Mouse (Mus musculus) neural tube, embryonic 11.5 days (tissue): ENCODE measurements around the gene Gm11492. TPM values are rescaled to one million over a fixed set of nuclear protein-coding genes. Genes with fewer than 3 reads are reported as not detected.

Experiments used
- ATAC-seq: fragments of 200-750 bp; cut with Nextera tagmentation; 2 replicates; pipeline ENCODE4 v1.8.0; 2017; ENCODE audit warnings: moderate number of reproducible peaks, mild to moderate bottlenecking, moderate TSS enrichment, moderate library complexity; ENCODE audit not compliant: insufficient read depth, low FRiP score, low TSS enrichment
- DNase-seq: peaks from one replicate; pipeline ENCODE4 v3.0.0-alpha.2; 2015; ENCODE audit warnings: low spot score
- H3K27ac ChIP-seq: fragments of 300-500 bp; sonication (generic); 2 replicates; pipeline ENCODE4 v1.5.1; 2014; ENCODE audit warnings: low read depth, mild to moderate bottlenecking, low read length
- H3K27me3 ChIP-seq: fragments of 300-500 bp; sonication (generic); 2 replicates; pipeline ENCODE4 v1.6.1; 2014; ENCODE audit warnings: mild to moderate bottlenecking, low read length, mixed read lengths; ENCODE audit not compliant: control insufficient read depth, insufficient read depth
- H3K36me3 ChIP-seq: fragments of 300-500 bp; sonication (generic); 2 replicates; pipeline ENCODE4 v1.6.1; 2014; ENCODE audit warnings: mild to moderate bottlenecking, low read length, moderate library complexity, mixed read lengths; ENCODE audit not compliant: control insufficient read depth, insufficient read depth
- H3K4me1 ChIP-seq: fragments of 300-500 bp; sonication (generic); 2 replicates; pipeline ENCODE4 v1.6.1; 2014; ENCODE audit warnings: low read length, mixed read lengths; ENCODE audit not compliant: control insufficient read depth, insufficient read depth
- H3K4me2 ChIP-seq: fragments of 300-500 bp; sonication (generic); 2 replicates; pipeline ENCODE4 v1.6.1; 2014; ENCODE audit warnings: low read depth, mild to moderate bottlenecking, moderate library complexity
- H3K4me3 ChIP-seq: fragments of 300-500 bp; sonication (generic); 2 replicates; pipeline ENCODE4 v1.5.1; 2014; ENCODE audit warnings: low read depth, low read length
- H3K9ac ChIP-seq: fragments of 300-500 bp; sonication (generic); 2 replicates; pipeline ENCODE4 v1.6.1; 2014; ENCODE audit warnings: mild to moderate bottlenecking, low read length
- H3K9me3 ChIP-seq: fragments of 300-500 bp; sonication (generic); 2 replicates; pipeline ENCODE4 v1.6.1; 2016; ENCODE audit warnings: low read length; ENCODE audit not compliant: control insufficient read depth
- WGBS: fragments of 180-500 bp; shearing (Covaris S2); extraction: QIAGEN DNeasy Blood & Tissue Kit; methylation state at CpG from one replicate; pipeline ENCODE4 v1.1.7; 2014; 5-methylcytosine and 5-hydroxymethylcytosine counted together
- polyA plus RNA-seq: library from polyadenylated mRNA; unstranded; fragments of >200 nt; fragmentation: Nextera tagmentation; extraction: Ambion mirVana; gene quantifications from 2 replicates; pipeline ENCODE4 v1.2.1, GENCODE M21; 2014

Gm11492 gene
- polyA plus RNA-seq, 1 experiment from 2014 or later: not detected

DNA sequence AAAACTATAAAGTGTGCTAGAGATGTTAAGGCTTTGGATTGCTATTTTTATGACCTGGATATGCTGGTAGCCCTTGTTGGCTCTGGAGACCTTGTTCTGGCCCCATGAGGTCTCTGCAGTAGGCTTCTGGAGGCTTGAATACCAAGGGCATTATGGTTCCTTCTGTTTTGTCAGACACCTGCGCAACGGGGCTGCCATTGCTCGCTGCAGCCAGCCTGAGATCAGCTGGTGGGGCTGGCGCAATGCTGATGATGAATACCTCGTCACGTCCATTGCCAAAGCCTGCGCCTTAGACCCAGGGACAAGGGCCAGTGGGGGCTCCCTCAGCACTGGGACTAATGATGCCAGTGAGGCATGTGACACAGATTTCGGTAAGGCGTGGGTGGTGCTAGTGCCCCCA lies 35.8 kb downstream of the Gm11492 start:
- Histone ChIP-seq H3K9me3 (no peaks in the 10 kb centered on the region), H3K4me1 (no peaks in the 10 kb centered on the region), H3K9ac (no peak overlapping the region), H3K27me3 (no peaks in the 10 kb centered on the region), H3K27ac (no peak overlapping the region), H3K4me3 (no peak overlapping the region), H3K36me3 (peaks cover 47% of the 10 kb centered on the region), H3K4me2 (no peak overlapping the region)
- 96% methylated on average over 9 of the region's 9 CpGs for whole genome bisulfite sequencing
- ATAC-seq (no peak), DNase-seq (no peak)

GRCm38 (mm10) chr11:87603571-87603970 lies 37.1 kb downstream of the Gm11492 start:
- Histone ChIP-seq H3K4me2 (no peak overlapping the region), H3K27me3 (no peaks in the 10 kb centered on the region), H3K9ac (no peak overlapping the region), H3K36me3 (peaks cover 44% of the 10 kb centered on the region), H3K9me3 (no peaks in the 10 kb centered on the region), H3K4me3 (no peak overlapping the region), H3K27ac (no peak overlapping the region), H3K4me1 (no peaks in the 10 kb centered on the region)
- ATAC-seq (no peak), DNase-seq (no peak)
- WGBS: 92% methylated on average over 2 of the region's 2 CpGs

DNA sequence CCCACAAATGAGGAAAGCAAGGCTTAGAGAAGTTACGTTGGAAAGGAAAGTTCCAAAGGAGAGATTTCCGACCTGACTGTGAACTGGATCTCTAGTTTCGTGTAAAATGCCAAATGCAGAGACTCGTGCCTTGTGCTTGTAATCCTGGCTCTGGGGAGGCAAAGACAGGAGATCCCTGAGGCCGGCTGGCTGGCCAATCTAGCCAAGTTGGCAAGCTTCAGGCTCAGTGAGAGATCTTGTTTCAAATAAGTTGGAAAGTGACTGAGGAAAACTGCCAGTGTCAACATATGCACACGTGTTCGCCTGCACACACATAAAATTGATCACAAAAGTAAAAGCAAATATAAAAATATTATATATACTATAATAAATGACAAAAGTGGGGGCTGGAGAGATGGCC lies 42.8 kb downstream of the Gm11492 start:
- Histone ChIP-seq H3K27ac (no peak overlapping the region), H3K36me3 (peaks cover 37% of the 10 kb centered on the region), H3K9me3 (no peaks in the 10 kb centered on the region), H3K4me3 (no peak overlapping the region), H3K4me2 (no peak overlapping the region), H3K9ac (no peak overlapping the region), H3K4me1 (no peaks in the 10 kb centered on the region), H3K27me3 (no peaks in the 10 kb centered on the region)
- WGBS: 95% methylated on average over 7 of the region's 7 CpGs
- DNase-seq (no peak), ATAC-seq (no peak)

DNA sequence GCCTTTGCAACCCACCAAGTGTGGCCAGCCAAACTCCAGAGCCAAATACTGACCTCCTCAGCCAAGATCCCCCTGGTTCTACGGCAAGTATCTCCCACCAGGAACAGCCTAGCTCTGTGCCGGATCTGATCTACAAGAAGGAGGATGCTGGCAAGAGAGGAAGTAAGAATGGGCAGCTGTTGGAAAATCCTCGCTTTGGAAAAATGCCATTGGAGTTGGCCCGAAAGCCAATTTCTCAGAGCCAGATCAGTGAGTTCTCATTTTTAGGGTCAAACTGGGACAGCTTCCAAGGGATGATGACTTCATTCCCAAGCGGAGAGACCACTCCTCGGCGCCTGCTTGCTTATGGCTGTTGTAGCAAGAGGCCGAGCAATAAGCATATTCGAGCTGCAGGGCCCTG lies 45.1 kb downstream of the Gm11492 start:
- WGBS: 94% methylated on average over 9 of the region's 9 CpGs
- H3K9me3 ChIP-seq: no peaks in the 10 kb centered on the region
- H3K9ac ChIP-seq: no peak overlapping the region
- peaks cover 30% of the 10 kb centered on the region for H3K36me3 ChIP-seq
- H3K4me1 ChIP-seq: no peaks in the 10 kb centered on the region
- ATAC-seq (no peak), DNase-seq (no peak)
- no peaks in the 10 kb centered on the region for H3K27me3 ChIP-seq
- H3K4me2 ChIP-seq: no peak overlapping the region
- no peak overlapping the region for H3K27ac ChIP-seq
- H3K4me3 ChIP-seq: no peak overlapping the region

GRCm38 (mm10) chr11:87613972-87614371 lies 47.5 kb downstream of the Gm11492 start:
- peaks cover 40% of the 10 kb centered on the region for H3K36me3 ChIP-seq
- ATAC-seq: no peak

GRCm38 (mm10) chr11:87615551-87615950 lies 49.1 kb downstream of the Gm11492 start:
- H3K4me1 ChIP-seq: no peaks in the 10 kb centered on the region
- no peak overlapping the region for H3K9ac ChIP-seq
- no peaks in the 10 kb centered on the region for H3K27me3 ChIP-seq
- ATAC-seq (no peak), DNase-seq (no peak)
- H3K4me3 ChIP-seq: no peak overlapping the region
- H3K27ac ChIP-seq: no peak overlapping the region
- H3K36me3 ChIP-seq: peaks cover 38% of the 10 kb centered on the region
- no peak overlapping the region for H3K4me2 ChIP-seq
- H3K9me3 ChIP-seq: no peaks in the 10 kb centered on the region
- WGBS: 95% methylated on average over 5 of the region's 5 CpGs

More at GRCm38 (mm10) chr11:87613972-87614371, 47.5 kb downstream of the Gm11492 start:
- H3K4me3 ChIP-seq: no peak overlapping the region
- H3K9me3 ChIP-seq: no peaks in the 10 kb centered on the region
- H3K9ac ChIP-seq: no peak overlapping the region
- no peaks in the 10 kb centered on the region for H3K4me1 ChIP-seq
- H3K4me2 ChIP-seq: no peak overlapping the region
- no peak for DNase-seq
- no peak overlapping the region for H3K27ac ChIP-seq
- WGBS: 95% methylated on average over 7 of the region's 7 CpGs
- no peaks in the 10 kb centered on the region for H3K27me3 ChIP-seq

DNA sequence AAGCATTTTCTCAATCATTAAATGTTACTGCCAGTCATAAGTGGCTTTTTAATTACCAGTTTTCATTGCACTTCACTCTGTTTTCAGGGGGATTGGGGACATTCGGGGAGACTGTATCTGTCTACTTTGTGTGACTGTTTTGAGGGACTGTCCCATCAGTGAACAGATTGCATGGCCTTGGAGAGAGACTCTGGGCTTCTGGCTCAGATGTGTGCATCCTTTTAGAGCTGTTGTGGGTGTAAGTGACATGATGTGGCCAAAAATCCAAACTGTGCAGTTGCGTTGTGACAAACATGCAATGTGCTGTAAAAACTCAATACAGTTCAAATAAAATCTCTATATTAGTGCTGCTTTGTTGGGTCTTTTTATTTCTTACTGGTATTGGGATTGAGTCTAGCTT lies 49.5 kb downstream of the Gm11492 start:
- Histone ChIP-seq H3K9me3 (no peaks in the 10 kb centered on the region), H3K27ac (no peak overlapping the region), H3K36me3 (peaks cover 38% of the 10 kb centered on the region), H3K4me2 (no peak overlapping the region), H3K9ac (no peak overlapping the region), H3K4me1 (no peaks in the 10 kb centered on the region), H3K4me3 (no peak overlapping the region), H3K27me3 (no peaks in the 10 kb centered on the region)
- DNase-seq (no peak), ATAC-seq (no peak)
- 97% methylated on average over 2 of the region's 2 CpGs for WGBS

DNA sequence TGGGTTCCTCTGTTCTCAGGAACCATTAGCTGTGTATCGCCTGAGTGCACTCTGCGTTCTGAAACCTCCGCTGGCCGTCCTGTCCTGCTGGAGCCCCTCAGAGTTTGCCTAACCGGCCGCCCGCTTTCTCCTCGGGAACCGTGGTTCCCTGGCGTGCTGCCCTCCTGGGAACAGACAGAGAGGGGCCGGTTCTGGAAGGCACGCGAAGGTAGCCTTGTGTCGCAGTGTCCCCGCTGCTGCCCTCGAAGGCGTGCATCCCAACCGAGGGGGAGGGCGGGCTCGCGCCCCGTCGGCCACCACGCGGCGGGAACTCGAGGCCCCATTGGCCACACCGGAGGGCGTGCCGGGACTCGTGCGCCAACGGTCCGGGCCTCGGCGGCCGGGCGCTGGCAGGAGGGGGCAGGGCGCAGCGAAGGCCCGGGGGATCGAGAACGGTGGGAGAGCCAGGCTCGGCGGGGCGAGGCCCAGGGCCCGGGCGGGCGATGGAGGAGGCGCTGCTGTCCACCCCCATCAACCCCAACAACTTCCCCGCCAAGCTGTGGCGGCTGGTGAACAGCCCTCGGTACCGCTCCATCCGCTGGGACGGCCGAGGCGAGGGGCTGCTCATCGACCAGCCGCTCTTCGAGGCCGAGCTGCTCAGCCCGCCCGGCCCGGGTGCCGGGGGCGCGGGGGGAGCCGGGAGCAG lies 50.5 kb downstream of the Gm11492 start, which contains the start of gene Hsf5:
TSS of gene Hsf5 (plus strand) at position 375 of the 685 bp plus-strand sequence.
- Histone ChIP-seq H3K4me2 (no peak within 1 kb of the TSS), H3K4me1 (no peaks in the 10 kb centered on the region), H3K4me3 (no peak within 1 kb of the TSS), H3K9ac (no peak within 1 kb of the TSS), H3K27ac (no peak within 1 kb of the TSS), H3K9me3 (no peaks in the 10 kb centered on the region), H3K27me3 (no peaks in the 10 kb centered on the region), H3K36me3 (peaks cover 31% of the 10 kb centered on the region)
- 88% methylated on average over 31 of the region's 69 CpGs for WGBS
- no peak for DNase-seq
- no peak for ATAC-seq

DNA sequence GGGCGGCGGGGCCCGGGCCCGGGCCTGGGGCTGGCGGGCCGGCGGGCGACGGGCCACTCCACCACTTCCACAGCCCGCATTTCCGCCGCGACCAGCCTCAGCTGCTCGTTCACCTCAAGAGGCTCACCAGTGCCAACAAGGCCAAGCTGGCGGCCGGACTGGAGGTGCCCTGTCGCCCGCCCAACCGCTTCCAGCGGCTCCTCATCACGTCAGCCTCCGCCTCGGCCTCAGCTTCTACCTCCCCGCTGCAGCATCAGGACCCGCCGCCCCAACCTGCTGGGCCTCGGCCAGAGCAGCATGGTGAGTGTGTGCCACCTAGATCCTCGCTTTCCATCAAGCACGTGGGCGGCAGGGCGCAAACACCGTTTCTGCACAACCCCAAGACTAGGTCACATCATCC lies 51.2 kb downstream of the Gm11492 start:
- ATAC-seq: no peak
- H3K4me3 ChIP-seq: no peak overlapping the region
- no peaks in the 10 kb centered on the region for H3K27me3 ChIP-seq
- WGBS: 95% methylated on average over 27 of the region's 32 CpGs
- H3K4me1 ChIP-seq: no peaks in the 10 kb centered on the region
- no peak overlapping the region for H3K27ac ChIP-seq
- H3K36me3 ChIP-seq: peaks cover 26% of the 10 kb centered on the region
- H3K9me3 ChIP-seq: no peaks in the 10 kb centered on the region
- H3K4me2 ChIP-seq: no peak overlapping the region
- no peak overlapping the region for H3K9ac ChIP-seq
- DNase-seq: no peak
